Mouse (Mus musculus) limb, embryonic 15.5 days (tissue): ENCODE results near the gene Gm4969. TPM values are rescaled to one million over a fixed set of nuclear protein-coding genes. Genes with fewer than 3 reads are reported as not detected.
"Not testable (repeated sequence)": the region's sequence is repeated elsewhere in the genome, so short reads cannot be mapped to it uniquely, and the experiment has no call there.

Experiments
- ATAC-seq: fragments of 200-750 bp; cut with Nextera tagmentation; 2 replicates; pipeline ENCODE4 v1.8.0; 2017; ENCODE audit warnings: low read depth, moderate TSS enrichment; ENCODE audit not compliant: insufficient number of reproducible peaks, low FRiP score, low TSS enrichment
- H3K27ac ChIP-seq: fragments of 300-500 bp; sonication (generic); 2 replicates; pipeline ENCODE4 v1.5.1; 2015; ENCODE audit warnings: moderate library complexity, mild to moderate bottlenecking, inconsistent platforms
- H3K27me3 ChIP-seq: fragments of 300-500 bp; sonication (generic); 2 replicates; pipeline ENCODE4 v1.6.1; 2015; ENCODE audit warnings: inconsistent platforms
- H3K36me3 ChIP-seq: fragments of 300-500 bp; sonication (generic); 2 replicates; pipeline ENCODE4 v1.6.1; 2015; ENCODE audit warnings: inconsistent platforms
- H3K4me1 ChIP-seq: fragments of 300-500 bp; sonication (generic); 2 replicates; pipeline ENCODE4 v1.6.1; 2015; ENCODE audit warnings: inconsistent platforms
- H3K4me2 ChIP-seq: fragments of 300-500 bp; sonication (generic); 2 replicates; pipeline ENCODE4 v1.6.1; 2015; ENCODE audit warnings: mild to moderate bottlenecking, inconsistent platforms
- H3K4me3 ChIP-seq: fragments of 300-500 bp; sonication (generic); 2 replicates; pipeline ENCODE4 v1.5.1; 2015; ENCODE audit warnings: mild to moderate bottlenecking, inconsistent platforms
- H3K9ac ChIP-seq: fragments of 300-500 bp; sonication (generic); 2 replicates; pipeline ENCODE4 v1.6.1; 2015; ENCODE audit warnings: inconsistent platforms
- H3K9me3 ChIP-seq: fragments of 300-500 bp; sonication (generic); 2 replicates; pipeline ENCODE4 v1.6.1; 2016; ENCODE audit warnings: inconsistent platforms
- WGBS: fragments of 180-500 bp; shearing (Covaris S2); methylation state at CpG from one replicate; pipeline ENCODE4 v1.1.7; 2015; 5-methylcytosine and 5-hydroxymethylcytosine counted together
- polyA plus RNA-seq: library from polyadenylated mRNA; unstranded; fragments of >200 nt; fragmentation: Nextera tagmentation; extraction: Ambion mirVana; gene quantifications from 2 replicates; pipeline ENCODE4 v1.2.1, GENCODE M21; 2015

The Gm4969 gene
- polyA plus RNA-seq, 1 experiment from 2014 or later = 2.6 TPM

DNA sequence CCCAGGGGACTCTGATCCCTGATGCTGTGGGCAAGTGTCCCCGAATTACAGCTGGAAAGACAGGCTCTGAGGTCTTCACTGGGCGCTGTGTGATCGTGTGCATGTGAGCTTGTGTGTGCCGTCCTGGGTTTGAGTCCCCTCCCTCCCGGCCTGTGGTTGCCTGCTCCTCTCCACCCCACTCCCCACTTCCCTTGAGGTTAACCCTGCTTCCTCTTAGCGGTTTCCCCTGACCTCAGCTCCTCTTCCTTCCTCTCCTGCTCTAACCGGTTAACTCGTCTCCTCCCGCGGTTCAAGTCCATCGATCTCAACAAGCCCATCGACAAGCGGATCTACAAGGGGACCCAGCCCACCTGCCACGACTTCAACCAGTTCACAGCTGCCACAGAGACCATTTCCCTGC lies 40.4 kb downstream of the Gm4969 start:
- Histone ChIP-seq H3K4me3 (peak overlapping the region; percentile 95), H3K27me3 (no peaks in the 10 kb centered on the region), H3K36me3 (peaks cover 49% of the 10 kb centered on the region), H3K4me2 (peak overlapping the region; percentile 67), H3K9ac (peak overlapping the region; percentile 100; the same call in 1 of the 2 replicates), H3K9me3 (no peaks in the 10 kb centered on the region), H3K27ac (no peak overlapping the region), H3K4me1 (peaks cover 37% of the 10 kb centered on the region)
- WGBS = 79% methylated on average over 14 of the region's 14 CpGs
- ATAC-seq = no peak

- peaks cover 37% of the 10 kb centered on the region for H3K36me3 ChIP-seq
- peaks cover 26% of the 10 kb centered on the region for H3K4me1 ChIP-seq
- under 1% methylated on average over 22 of the region's 22 CpGs for WGBS
- peak overlapping the region; percentile 84 for H3K27ac ChIP-seq
- peak overlapping the region; percentile 95 for H3K4me3 ChIP-seq
- H3K27me3 ChIP-seq = no peaks in the 10 kb centered on the region
- peak overlapping the region; percentile 67 for H3K4me2 ChIP-seq
- H3K9me3 ChIP-seq = no peaks in the 10 kb centered on the region
- H3K9ac ChIP-seq = peak overlapping the region; percentile 100
- ATAC-seq = no peak
These were observed 41.6 kb downstream of the Gm4969 start for GRCm38 (mm10) chr7:19076586-19076991.

DNA sequence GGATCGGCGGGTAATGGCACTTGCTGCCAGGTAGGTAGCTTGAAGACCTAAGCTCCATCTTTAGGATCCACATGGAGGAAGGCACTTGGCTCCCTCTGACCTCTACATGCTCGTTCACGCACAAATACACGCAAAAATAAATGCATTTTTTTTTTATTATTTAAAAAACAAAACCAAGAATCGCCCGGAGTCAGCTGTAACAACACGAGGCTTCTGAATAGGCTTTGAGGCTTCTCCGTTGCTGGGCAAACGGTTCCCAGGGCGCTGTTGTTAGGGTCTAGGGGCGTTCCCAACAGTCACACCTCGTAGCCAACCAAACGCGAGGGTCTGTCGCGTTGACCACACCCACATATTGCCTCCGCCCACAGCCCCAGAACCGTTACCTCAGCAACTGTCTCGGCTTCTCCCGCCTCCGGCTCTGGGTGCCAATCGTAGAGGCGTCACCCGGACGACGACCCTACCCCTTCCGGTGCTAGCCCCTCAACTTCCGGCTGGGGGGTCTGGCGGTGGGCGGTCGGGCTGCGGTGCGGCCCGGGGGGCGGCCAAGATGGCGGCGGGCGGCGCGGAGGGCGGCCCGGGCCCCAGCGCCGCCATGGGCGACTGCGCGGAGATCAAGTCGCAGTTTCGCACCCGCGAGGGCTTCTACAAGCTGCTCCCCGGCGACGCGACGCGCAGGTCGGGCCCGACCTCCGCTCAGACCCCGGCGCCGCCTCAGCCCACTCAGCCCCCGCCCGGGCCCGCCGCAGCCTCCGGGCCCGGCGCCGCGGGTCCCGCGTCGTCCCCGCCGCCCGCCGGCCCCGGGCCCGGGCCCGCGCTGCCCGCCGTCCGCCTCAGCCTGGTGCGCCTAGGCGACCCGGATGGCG lies 42.2 kb downstream of the Gm4969 start, which contains the start of gene Dmwd:
Gene Dmwd, plus strand, starts transcription at position 505 of the 863 bp plus-strand sequence.
- no peaks in the 10 kb centered on the region for H3K9me3 ChIP-seq
- H3K4me2 ChIP-seq = peak within 1 kb of the TSS; percentile 67
- peak within 1 kb of the TSS; percentile 100 for H3K9ac ChIP-seq
- WGBS = under 1% methylated on average over 88 of the region's 91 CpGs
- ATAC-seq = peak; percentile 97
- peak within 1 kb of the TSS; percentile 95 for H3K4me3 ChIP-seq
- no peaks in the 10 kb centered on the region for H3K27me3 ChIP-seq
- peak within 1 kb of the TSS; percentile 84 for H3K27ac ChIP-seq
- H3K4me1 ChIP-seq = peaks cover 26% of the 10 kb centered on the region
- H3K36me3 ChIP-seq = peaks cover 31% of the 10 kb centered on the region

DNA sequence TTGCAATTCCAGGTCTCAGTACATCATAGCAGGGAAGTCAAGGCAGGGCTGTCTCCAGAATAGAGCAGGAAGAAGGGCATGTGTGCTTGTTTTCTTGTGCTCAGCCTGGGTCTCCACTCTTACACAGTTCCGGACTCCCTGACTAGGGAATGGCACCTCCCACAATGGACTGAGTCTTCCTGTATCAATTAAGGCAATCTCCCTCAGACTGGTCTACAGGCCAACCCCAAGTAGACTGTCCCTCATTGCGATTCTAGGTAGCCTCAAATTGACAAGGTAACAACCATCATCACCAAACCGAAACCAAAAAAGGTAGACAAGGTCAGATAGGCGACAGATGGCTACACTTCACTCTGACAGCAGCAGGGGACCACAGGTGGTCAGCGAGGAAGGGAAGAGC lies 42.9 kb downstream of the Gm4969 start:
- Histone ChIP-seq H3K4me1 (peaks cover 26% of the 10 kb centered on the region), H3K27ac (no peak overlapping the region), H3K27me3 (no peaks in the 10 kb centered on the region), H3K9ac (0 out of 2 replicates have a peak overlapping the region, but pooled peaks have one; percentile 17), H3K36me3 (peaks cover 24% of the 10 kb centered on the region), H3K4me2 (peak overlapping the region; percentile 67), H3K4me3 (peak overlapping the region; percentile 95), H3K9me3 (no peaks in the 10 kb centered on the region)
- ATAC-seq = no peak
- WGBS = 57% methylated on average over 5 of the region's 5 CpGs

GRCm38 (mm10) chr7:19074494-19074893 lies 43.7 kb downstream of the Gm4969 start:
- H3K36me3 ChIP-seq = peaks cover 16% of the 10 kb centered on the region
- H3K4me1 ChIP-seq = peaks cover 26% of the 10 kb centered on the region
- WGBS = 93% methylated on average over 6 of the region's 6 CpGs
- H3K27me3 ChIP-seq = no peaks in the 10 kb centered on the region
- no peak overlapping the region for H3K9ac ChIP-seq
- H3K4me3 ChIP-seq = no peak overlapping the region
- no peak overlapping the region for H3K4me2 ChIP-seq
- no peak for ATAC-seq
- H3K27ac ChIP-seq = no peak overlapping the region
- no peaks in the 10 kb centered on the region for H3K9me3 ChIP-seq

DNA sequence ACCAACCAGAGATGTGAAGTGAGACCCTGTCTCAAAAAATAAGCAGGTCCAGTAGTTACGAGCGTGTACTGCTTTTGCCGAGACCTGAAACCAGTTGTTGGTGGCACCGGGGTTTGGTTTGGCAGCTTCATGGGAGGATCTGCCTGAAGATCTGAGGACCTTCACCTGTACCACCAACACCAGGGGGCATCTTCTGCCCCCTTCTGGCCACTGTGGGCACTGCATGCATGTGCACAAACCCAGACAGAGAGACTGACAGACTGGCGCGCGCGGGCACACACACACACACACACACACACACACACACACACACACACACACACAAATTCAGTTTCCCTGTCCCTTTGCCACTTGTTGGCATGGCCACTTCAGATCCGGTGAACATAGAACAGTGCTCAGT lies 44.7 kb downstream of the Gm4969 start:
- Histone ChIP-seq H3K36me3 (peaks cover 6% of the 10 kb centered on the region), H3K9me3 (no peaks in the 10 kb centered on the region), H3K4me3 (no peak overlapping the region), H3K9ac (no peak overlapping the region), H3K4me2 (no peak overlapping the region), H3K27ac (no peak overlapping the region), H3K4me1 (peaks cover 23% of the 10 kb centered on the region), H3K27me3 (no peaks in the 10 kb centered on the region)
- 82% methylated on average over 8 of the region's 9 CpGs for WGBS
- no peak for ATAC-seq

- not testable (repeated sequence) for H3K4me3 ChIP-seq, H3K9me3 ChIP-seq, H3K27ac ChIP-seq, H3K36me3 ChIP-seq, H3K4me1 ChIP-seq, ATAC-seq, H3K9ac ChIP-seq, H3K4me2 ChIP-seq
- 51% methylated on average over 3 of the region's 3 CpGs for whole genome bisulfite sequencing
- peaks cover 14% of the 10 kb centered on the region for H3K27me3 ChIP-seq
These were observed 47.1 kb downstream of the Gm4969 start for GRCm38 (mm10) chr7:19071024-19071423.

DNA sequence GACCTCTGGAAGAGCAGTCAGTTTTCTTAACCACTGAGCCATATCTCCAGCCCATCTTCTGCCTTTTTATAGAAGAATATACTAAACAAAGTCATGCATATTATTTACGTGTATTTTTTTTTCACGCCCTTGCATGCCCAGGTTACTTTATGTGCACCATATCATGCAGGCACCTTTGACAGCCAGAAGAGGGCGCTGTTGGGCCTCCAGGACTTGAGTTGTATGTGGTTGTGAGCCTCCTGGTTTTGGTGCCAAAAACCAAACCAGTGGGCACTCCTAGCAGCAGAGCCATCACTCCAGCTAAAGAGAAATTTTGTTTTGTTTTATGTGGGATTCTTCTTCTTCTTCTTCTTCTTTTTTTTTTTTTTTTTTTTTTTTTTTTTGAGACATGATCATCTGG lies 48.7 kb downstream of the Gm4969 start:
- peaks cover 3% of the 10 kb centered on the region; the same call in 1 of the 2 replicates for H3K4me1 ChIP-seq
- H3K9me3 ChIP-seq = no peaks in the 10 kb centered on the region; the same call in 1 of the 2 replicates
- no peak for ATAC-seq
- no peak overlapping the region for H3K27ac ChIP-seq
- H3K27me3 ChIP-seq = peaks cover 30% of the 10 kb centered on the region
- no peak overlapping the region for H3K4me3 ChIP-seq
- no peaks in the 10 kb centered on the region for H3K36me3 ChIP-seq
- 51% methylated on average over 3 of the region's 3 CpGs for WGBS
- no peak overlapping the region for H3K4me2 ChIP-seq
- H3K9ac ChIP-seq = no peak overlapping the region

DNA sequence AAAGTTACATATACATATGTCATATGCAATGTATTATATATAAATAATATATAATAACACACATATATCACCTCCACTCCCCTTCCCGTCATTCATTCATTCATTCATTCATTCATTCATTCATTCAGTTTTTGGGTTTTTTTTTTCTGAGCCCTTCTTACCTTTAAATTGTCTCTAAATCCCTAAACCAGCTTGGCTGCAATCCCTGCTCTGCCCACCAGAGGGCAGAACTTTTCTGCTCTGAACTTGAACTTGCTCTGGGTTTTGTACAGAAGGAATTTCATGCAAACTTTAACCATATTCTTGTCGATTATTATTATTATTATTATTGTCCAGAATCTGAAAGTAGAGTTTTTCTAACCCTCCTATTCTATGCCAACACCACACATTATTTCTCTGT lies 49.5 kb downstream of the Gm4969 start:
- Histone ChIP-seq H3K4me2 (no peak overlapping the region), H3K4me3 (no peak overlapping the region), H3K9ac (no peak overlapping the region), H3K27me3 (peaks cover 32% of the 10 kb centered on the region), H3K27ac (no peak overlapping the region), H3K36me3 (no peaks in the 10 kb centered on the region), H3K9me3 (no peaks in the 10 kb centered on the region; the same call in 1 of the 2 replicates), H3K4me1 (peaks cover 3% of the 10 kb centered on the region; the same call in 1 of the 2 replicates)
- whole genome bisulfite sequencing = 3% methylated on average over 2 of the region's 2 CpGs
- no peak for ATAC-seq

DNA sequence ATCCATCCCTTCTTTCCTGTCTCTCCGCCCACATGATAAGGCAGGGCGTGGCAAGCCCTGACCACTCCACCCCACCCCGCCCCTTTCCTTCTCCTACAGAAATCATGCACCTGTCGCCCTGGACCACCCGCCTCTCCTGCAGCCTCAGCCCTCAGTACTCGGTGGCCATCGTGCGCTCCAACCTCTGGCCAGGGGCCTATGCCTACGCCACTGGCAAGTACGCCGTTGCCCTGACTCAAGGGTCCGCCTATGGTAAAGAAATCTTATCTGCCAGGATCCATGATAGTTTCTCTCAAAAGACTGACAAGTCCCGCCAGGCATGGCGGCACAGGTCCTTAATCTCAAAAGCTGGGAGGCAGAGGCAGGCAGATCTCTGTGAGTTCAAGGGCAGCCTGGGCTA lies 50.2 kb downstream of the Gm4969 start:
- Histone ChIP-seq H3K9me3 (no peaks in the 10 kb centered on the region; the same call in 1 of the 2 replicates), H3K27me3 (peaks cover 32% of the 10 kb centered on the region), H3K9ac (no peak overlapping the region), H3K4me3 (no peak overlapping the region), H3K27ac (no peak overlapping the region), H3K4me1 (peaks cover 3% of the 10 kb centered on the region; the same call in 1 of the 2 replicates), H3K36me3 (no peaks in the 10 kb centered on the region), H3K4me2 (no peak overlapping the region)
- WGBS = 67% methylated on average over 12 of the region's 14 CpGs
- no peak for ATAC-seq

- H3K27me3 ChIP-seq = peaks cover 32% of the 10 kb centered on the region
- no peak overlapping the region for H3K4me2 ChIP-seq
- WGBS = 44% methylated on average over 14 of the region's 14 CpGs
- H3K27ac ChIP-seq = no peak overlapping the region
- H3K4me3 ChIP-seq = no peak overlapping the region
- peaks cover 3% of the 10 kb centered on the region; the same call in 1 of the 2 replicates for H3K4me1 ChIP-seq
- no peaks in the 10 kb centered on the region; the same call in 1 of the 2 replicates for H3K9me3 ChIP-seq
- no peaks in the 10 kb centered on the region for H3K36me3 ChIP-seq
- no peak overlapping the region for H3K9ac ChIP-seq
- ATAC-seq = no peak
These were observed 51.1 kb downstream of the Gm4969 start for GRCm38 (mm10) chr7:19067063-19067462.

DNA sequence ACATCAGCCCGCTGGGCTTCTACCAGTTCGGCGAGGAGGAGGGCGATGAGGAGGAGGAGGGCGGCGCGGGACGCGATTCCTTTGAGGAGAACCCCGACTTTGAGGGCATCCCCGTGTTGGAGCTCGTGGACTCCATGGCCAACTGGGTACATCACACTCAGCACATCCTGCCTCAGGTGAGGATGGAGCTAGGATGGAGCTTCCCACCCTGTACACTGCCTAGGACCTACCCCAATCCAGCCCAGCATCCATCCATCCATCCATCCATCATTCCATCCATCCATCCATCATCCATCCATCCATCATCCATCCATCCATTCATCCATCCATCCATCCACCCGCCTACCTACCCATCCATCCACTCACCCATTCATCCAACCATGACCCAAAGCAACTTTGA lies 52.3 kb downstream of the Gm4969 start:
- no peaks in the 10 kb centered on the region for H3K36me3 ChIP-seq
- 0 out of 2 replicates have a peak overlapping the region, but pooled peaks have one; percentile 28 for H3K9ac ChIP-seq
- 54% methylated on average over 13 of the region's 13 CpGs for WGBS
- H3K4me3 ChIP-seq = 0 out of 2 replicates have a peak overlapping the region, but pooled peaks have one; percentile 9
- no peak for ATAC-seq
- peaks cover 32% of the 10 kb centered on the region for H3K27me3 ChIP-seq
- H3K9me3 ChIP-seq = no peaks in the 10 kb centered on the region; the same call in 1 of the 2 replicates
- H3K27ac ChIP-seq = no peak overlapping the region
- 0 out of 2 replicates have a peak overlapping the region, but pooled peaks have one; percentile 20 for H3K4me2 ChIP-seq
- peaks cover 3% of the 10 kb centered on the region; the same call in 1 of the 2 replicates for H3K4me1 ChIP-seq
